Mouse (Mus musculus) heart, postnatal 0 days (tissue): Measurements from ENCODE around the gene Tmem254b.
"Not testable (repeated sequence)": the region's sequence is repeated elsewhere in the genome, so short reads cannot be mapped to it uniquely, and the experiment has no call there.

Source experiments
- CTCF ChIP-seq: IDR thresholded peaks from 2 replicates; pipeline ENCODE4 v1.5.1; 2016; ENCODE audit warnings: antibody characterized with exemption, control low read depth, low read depth
- EP300 ChIP-seq: IDR thresholded peaks from 2 replicates; pipeline ENCODE4 v1.6.1; 2016; ENCODE audit warnings: antibody characterized with exemption, low read depth

DNA sequence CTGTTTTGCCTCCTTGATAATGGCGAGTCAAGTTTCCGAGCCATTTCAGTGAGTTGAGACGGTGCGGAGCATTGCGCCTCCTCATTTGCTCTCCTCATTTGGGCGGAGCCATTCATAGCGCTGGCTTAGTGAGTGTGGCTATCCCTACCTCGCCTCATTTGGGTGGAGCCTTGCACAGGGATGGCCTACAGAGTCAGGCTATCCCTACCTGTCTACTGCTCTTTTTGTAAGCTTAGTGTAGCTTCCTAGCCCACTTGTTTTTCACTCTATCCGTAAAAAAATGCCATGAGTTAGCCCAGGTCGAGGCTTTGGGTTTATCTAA, at the start of gene Tmem254b:
- TF ChIP-seq CTCF, EP300: not testable (repeated sequence)
